Mouse (Mus musculus): ENCODE results near the gene Ncmap.

The Ncmap gene

DNA sequence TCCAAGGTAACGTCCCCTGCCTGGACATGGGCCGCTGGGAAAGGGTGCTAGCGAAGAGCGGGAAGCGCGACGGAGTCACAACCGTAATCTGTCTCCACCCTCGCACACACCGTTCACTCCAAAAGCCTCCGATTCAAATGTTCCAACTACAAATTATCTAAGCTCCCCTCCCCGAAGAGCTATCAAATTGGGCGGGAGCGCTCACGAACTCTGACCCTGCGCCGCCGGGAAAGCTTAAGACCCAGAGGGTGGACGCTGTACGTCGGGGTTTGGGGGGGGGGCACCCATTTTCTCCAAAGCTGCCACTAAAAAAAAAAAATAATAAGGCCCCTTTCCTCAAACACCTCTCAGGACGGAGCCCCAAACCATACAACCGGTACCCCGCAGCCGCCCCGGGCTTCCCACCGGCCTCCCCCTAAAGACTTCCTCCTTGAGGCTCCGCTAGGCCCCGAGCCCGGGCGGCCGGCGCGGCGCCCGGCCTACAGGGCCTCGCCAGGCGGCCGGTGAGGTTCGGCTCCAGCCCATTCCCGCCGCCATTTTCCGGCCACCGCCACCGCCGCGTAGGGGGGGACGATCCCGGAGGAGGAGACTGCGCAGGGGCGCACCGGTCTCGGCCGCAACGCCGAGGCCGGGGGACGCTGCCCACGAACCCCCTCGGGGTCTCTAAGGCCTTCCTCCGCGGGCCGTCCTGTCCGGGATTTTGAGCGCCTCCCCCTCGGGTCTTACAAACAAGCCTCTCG, 45.5 kb downstream of the Ncmap start:
- DNase-seq (ENCODE audit: low spot score): peak; percentile 81

DNA sequence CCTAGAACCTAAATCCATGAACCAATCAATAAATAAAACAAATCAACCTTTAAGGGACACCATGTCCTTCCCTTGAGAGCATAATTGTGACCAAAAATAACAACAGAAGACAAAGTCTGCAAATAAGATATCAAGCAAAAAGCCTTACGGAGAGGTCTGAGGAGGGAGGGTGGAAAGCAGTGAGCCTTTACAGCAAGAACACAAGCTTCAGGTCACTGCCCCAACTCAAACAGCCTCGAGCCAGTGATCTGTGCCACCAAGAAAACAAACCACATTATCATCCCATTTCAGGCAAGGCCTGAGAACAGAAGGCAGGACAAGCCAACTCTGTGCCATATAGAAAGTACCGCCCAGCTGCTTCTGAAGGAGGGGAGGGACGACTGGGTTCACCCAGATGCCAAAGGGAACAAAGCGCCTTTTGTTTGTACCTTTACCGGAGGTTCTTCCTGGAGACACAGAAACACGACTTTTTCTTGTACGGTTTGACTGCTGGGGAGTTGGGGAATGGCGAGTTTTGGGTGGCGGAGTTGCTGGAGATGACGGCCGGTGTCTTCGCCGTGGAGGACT, 60.6 kb downstream of the Ncmap start:
- no peak for DNase-seq (ENCODE audit: low spot score)

DNA sequence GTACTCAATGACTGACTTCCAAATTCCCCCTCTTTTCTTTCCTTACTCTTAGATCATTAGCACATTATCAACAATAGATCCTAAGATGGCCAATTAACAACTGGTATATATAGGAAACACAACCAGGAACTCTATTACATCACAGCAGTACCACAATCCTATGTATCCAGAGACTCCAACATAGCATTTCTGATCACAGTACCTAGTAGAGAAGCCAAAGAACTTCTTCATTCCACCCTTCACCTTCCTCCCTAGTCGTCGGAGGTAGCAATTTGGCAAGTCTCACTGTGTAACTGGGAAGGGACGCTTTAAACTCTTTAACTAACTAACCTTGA, 62.0 kb downstream of the Ncmap start:
- no peak for DNase-seq (ENCODE audit: low spot score)

DNA sequence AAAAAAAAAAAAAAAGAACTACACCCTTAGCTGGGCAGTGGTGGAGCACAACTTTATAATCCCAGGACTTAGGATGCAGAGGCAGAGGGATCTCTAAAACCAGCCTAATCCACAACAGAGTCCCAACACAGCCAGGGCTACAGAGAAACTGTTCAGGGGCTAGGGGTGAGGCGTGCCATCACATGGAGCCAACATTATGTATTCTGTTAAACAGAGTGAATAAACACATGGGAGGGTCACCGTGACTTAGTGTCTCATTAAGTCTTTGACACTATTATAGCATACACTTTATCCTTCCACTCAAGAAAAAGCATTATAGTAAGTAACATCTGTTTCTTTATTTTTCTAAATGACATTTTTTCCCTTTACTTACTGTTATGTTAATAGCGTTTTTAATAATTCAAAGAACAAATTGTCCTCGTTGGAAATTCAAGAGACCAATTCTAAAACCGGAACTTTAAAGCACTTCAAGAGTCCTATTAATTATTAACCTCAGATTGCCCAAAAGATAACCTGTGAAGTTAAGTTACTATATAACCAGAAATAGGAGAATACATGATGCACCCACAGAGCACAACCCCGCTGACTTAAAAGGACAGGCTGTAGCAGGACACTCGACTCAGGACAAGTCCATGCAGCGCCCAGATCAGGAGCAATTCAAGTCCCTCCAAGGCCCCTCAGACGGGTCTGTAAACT, 62.6 kb downstream of the Ncmap start:
- no peak for DNase-seq (ENCODE audit: low spot score)

DNA sequence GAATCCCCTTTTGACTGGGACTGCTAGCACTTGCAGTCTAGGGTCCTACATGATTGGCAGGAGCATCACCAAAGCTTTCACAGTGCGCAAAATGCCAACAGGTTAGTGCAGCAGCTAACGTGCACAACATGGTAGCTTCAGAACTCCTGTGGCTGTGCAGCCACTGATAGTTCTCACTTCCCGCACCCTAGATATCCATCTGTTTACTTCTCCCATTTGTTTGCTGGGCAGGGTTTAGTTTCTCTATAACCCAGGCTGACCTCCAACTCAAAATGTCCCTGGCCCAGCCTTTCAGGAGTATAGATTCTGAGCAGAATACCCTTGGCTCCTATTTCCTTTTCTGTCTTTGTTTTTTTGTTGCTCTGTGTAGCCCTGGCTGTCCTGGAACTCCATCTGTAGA, 71.6 kb downstream of the Ncmap start:
- DNase-seq (ENCODE audit: low spot score): no peak

DNA sequence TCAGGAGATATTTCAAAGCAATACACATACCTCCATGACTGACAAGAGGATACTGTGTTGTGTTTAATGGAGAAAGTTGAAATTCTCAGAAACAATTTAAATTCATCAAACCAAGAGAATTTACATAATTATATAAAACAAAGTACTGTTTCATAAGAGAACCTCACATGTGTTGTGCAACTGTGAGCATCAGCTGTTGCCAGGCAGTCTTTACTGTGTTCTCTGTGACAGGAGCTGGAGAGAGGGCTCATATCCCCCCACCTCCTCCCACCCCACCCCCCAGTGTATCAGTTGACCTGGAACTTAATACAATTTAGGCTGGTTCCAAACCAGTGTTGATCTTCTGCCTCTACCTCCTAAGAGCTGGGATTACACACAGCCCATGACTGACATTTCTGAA, 72.0 kb downstream of the Ncmap start:
- DNase-seq (ENCODE audit: low spot score): no peak

DNA sequence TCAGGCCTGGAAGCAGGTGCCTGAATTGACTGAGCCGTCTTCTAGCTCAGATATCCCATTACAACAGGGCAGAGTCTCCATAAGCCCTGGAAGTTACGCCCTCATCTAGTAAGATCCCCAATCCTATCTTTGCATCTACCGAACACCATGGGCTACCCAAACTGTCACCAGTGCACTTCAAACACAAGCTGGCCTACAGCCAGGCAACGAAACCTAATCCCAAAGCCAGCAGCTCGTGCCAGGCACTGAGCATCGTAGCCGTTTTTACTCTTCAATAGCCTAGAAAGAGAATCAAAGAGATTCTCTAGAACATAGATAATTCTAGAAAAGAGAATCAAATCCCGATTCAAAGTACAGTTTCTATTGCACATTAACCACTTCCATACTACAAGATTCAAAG, 75.0 kb downstream of the Ncmap start:
- no peak for DNase-seq (ENCODE audit: low spot score)

All from c-Kit-positive CD71-positive TER-119-positive erythroid progenitor cells, embryonic 14.5 days (primary cell).